Mouse (Mus musculus) embryonic fibroblast, embryonic 13.5 days (primary cell): ENCODE data around the gene 2010300C02Rik.

ENCODE experiments used
- CTCF ChIP-seq: IDR thresholded peaks from 2 replicates; pipeline ENCODE4 v1.5.1; 2011; ENCODE audit warnings: mild to moderate bottlenecking, control low read depth, low read length, moderate library complexity, borderline replicate concordance; ENCODE audit not compliant: insufficient read depth
- POLR2A ChIP-seq: IDR thresholded peaks from 2 replicates; pipeline ENCODE4 v1.6.1; 2011; ENCODE audit warnings: low read depth, mild to moderate bottlenecking, control low read depth, low read length, moderate library complexity

- TF ChIP-seq CTCF (no peak), POLR2A (no peak)
Observed at GRCm38 (mm10) chr1:37676967-37677512, 42.8 kb downstream of the 2010300C02Rik start.
